Mouse (Mus musculus): ENCODE data around the gene Pla2r1. TPM values are rescaled to one million over a fixed set of nuclear protein-coding genes. Genes with fewer than 3 reads are reported as not detected.

Gene Pla2r1
- total RNA-seq, 2 experiments from 2014 or later, result 0.82 to 1.6 TPM

GRCm38 (mm10) chr2:60468901-60469770 lies 84.0 kb downstream of the Pla2r1 start:
- Histone ChIP-seq H3K4me3 (no peak overlapping the region), H3K27ac (no peak overlapping the region)
- TF ChIP-seq CTCF (IDR thresholded peaks at IDR 0.05), result no peak
- DNase-seq, result no peak
- intact Hi-C loops (cut with DNase I), result no loop called here

- H3K4me3 ChIP-seq, result no peak overlapping the region
- no peak overlapping the region for H3K27ac ChIP-seq
- no peak for DNase-seq
- TF ChIP-seq CTCF (IDR thresholded peaks at IDR 0.05), result no peak
- intact Hi-C loops (cut with DNase I), result no loop called here
Observed at GRCm38 (mm10) chr2:60452376-60452775, 100.7 kb downstream of the Pla2r1 start.

DNA sequence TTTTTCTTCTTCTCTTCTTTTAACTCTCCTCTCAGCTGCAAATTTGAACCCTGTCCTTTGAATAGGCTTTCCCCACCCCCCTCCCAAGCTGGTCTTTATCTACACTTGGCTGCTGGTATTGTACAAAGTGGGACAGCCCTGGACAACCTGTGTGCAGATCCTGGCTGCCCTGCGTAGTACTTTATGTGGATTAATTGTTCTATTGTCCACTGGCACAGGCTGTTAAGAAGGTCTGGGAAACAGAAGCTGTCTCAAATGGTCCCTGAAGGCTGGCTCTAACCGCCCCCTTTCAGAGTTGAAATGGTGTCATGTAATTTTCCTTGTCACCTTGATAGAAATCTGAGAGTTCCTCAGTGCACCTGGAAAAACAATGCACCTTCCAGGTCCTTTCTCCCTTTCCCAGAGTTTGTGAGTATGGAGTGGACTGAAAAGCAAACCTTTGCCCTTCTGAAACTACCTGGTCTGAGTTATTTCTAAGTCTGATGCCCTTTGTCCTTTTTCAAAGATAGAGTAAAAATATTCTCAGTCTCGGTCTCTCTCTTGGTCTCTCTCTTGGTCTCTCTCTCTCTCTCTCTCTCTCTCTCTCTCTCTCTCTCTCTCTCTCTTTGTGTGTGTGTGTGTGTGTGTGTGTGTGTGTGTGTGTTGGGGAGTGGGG lies 101.9 kb downstream of the Pla2r1 start:
- no peak overlapping the region for H3K4me3 ChIP-seq
- intact Hi-C loops (cut with DNase I), result no loop called here
- TF ChIP-seq CTCF (IDR thresholded peaks at IDR 0.05), result no peak
- no peak for DNase-seq
- H3K27ac ChIP-seq, result no peak overlapping the region

DNA sequence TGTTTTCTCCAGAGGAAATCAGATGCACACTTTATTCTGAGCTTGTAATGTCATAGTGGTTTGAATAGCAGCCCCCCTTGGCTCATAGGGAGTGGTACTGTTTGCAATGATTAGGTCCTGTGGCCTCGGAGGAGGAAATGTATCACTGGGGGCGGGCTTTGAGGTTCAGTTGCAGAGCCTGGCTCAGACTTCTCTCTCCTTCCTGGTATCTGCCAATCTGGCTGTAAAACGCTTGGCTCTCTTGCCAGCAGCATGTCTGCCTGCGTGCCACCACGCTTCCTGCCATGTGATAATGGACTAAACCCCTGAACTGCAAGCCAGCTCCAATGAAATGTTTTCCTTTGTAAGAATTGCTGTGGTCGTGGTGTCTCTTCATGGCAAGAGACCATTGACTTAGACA lies 103.4 kb downstream of the Pla2r1 start:
- H3K27ac ChIP-seq, result no peak overlapping the region
- DNase-seq, result peak; percentile 58
- no peak overlapping the region for H3K4me3 ChIP-seq
- TF ChIP-seq CTCF (IDR thresholded peaks at IDR 0.05), result no peak
- intact Hi-C loops (cut with DNase I), result no loop called here

- TF ChIP-seq CTCF (IDR thresholded peaks at IDR 0.05), result no peak
- intact Hi-C loops (cut with DNase I), result no loop called here
- H3K4me3 ChIP-seq, result peak overlapping the region; percentile 40
- H3K27ac ChIP-seq, result peak overlapping the region; percentile 43; the same call in 1 of the 2 replicates
- DNase-seq, result peak; percentile 74
Observed at GRCm38 (mm10) chr2:60444711-60445509, 108.2 kb downstream of the Pla2r1 start.

GRCm38 (mm10) chr2:60443279-60443678 lies 109.8 kb downstream of the Pla2r1 start:
- intact Hi-C loops (cut with DNase I), result no loop called here
- no peak overlapping the region for H3K4me3 ChIP-seq
- no peak for DNase-seq
- TF ChIP-seq CTCF (IDR thresholded peaks at IDR 0.05), result peak; percentile 13; the same call in 1 of the 2 replicates
- no peak overlapping the region for H3K27ac ChIP-seq

- no peak for DNase-seq
- TF ChIP-seq CTCF (IDR thresholded peaks at IDR 0.05), result peak; percentile 22; the same call in 1 of the 2 replicates
- H3K27ac ChIP-seq, result no peak overlapping the region
- intact Hi-C loops (cut with DNase I), result no loop called here
- no peak overlapping the region for H3K4me3 ChIP-seq
Observed at GRCm38 (mm10) chr2:60441875-60442274, 111.2 kb downstream of the Pla2r1 start.

DNA sequence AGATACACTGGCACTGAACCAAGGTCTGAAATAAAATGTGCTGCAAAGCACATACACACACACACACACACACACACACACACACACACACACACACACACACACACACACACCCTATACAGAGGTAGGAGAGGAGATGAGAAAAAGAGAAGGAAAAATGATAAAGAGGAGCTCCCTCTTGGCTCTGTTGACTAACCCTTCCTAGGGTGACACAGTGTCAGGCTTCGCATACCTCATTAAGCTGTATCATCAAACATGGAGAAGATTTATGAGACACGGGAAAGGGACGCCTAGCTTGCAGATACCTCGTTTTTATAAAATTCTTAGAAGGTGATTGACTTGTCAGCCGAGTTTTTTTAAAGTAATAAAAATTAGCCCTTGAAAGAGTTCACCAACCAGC lies 116.3 kb downstream of the Pla2r1 start:
- intact Hi-C loops (cut with DNase I), result no loop called here

GRCm38 (mm10) chr2:60430315-60431021 lies 122.6 kb downstream of the Pla2r1 start:
- intact Hi-C loops (cut with DNase I), result no loop called here
- no peak for TF ChIP-seq CTCF (IDR thresholded peaks at IDR 0.05)

More for the DNA sequence above, 116.3 kb downstream of the Pla2r1 start:
- TF ChIP-seq CTCF (IDR thresholded peaks at IDR 0.05), result no peak
- Histone ChIP-seq H3K4me3 (no peak overlapping the region), H3K27ac (no peak overlapping the region)
- DNase-seq, result no peak

GRCm38 (mm10) chr2:60418075-60418474 lies 135.0 kb downstream of the Pla2r1 start:
- peak; percentile 87 for TF ChIP-seq CTCF (IDR thresholded peaks at IDR 0.05)
- no peak overlapping the region for H3K27ac ChIP-seq
- H3K4me3 ChIP-seq, result no peak overlapping the region
- intact Hi-C loops (cut with DNase I), result loop anchor here (10.0 kb wide), 1 partner anchor 673 kb away; no protein-coding TSS in a partner anchor
- DNase-seq, result peak; percentile 52

More at GRCm38 (mm10) chr2:60430315-60431021, 122.6 kb downstream of the Pla2r1 start:
- no peak for DNase-seq
- Histone ChIP-seq H3K4me3 (no peak overlapping the region), H3K27ac (no peak overlapping the region)

DNA sequence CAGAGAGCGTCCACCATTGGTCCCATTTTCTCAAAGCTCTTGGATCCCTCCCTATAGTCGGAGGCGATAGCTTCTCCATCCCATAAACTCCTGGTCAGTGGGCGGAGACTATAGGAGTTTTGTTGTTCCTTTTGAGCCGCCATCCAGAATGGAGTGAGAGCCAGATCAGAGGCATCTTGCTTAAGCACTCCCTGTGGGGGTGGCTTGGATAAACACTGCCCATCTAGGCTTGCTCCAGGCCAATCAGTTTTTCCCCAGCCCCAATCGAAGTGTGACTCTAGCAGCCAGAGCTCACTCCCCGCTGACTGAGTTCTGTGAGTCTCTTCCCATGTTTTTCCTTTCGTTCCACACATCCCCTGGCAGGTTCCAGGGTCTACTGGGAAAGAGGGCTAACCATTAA lies 138.8 kb downstream of the Pla2r1 start:
- intact Hi-C loops (cut with DNase I), result loop anchor here (10.0 kb wide), 1 partner anchor 670 kb away; no protein-coding TSS in a partner anchor
- no peak for TF ChIP-seq CTCF (IDR thresholded peaks at IDR 0.05)
- Histone ChIP-seq H3K4me3 (no peak overlapping the region), H3K27ac (no peak overlapping the region)
- DNase-seq, result no peak

Data from gastrocnemius, adult 2 months (tissue).